Mouse (Mus musculus) effector memory CD4-positive, alpha-beta T cell, adult 7 months (primary cell): ENCODE data around the gene Phf23. TPM values are rescaled to one million over a fixed set of nuclear protein-coding genes. Genes with fewer than 3 reads are reported as not detected.

Source experiments
- polyA plus RNA-seq: library from polyadenylated mRNA; unstranded; fragments of 100-300 nt; shearing (Covaris generic); gene quantifications from one replicate; pipeline ENCODE4 v1.2.1, GENCODE M21; 2017

Gene Phf23
- polyA plus RNA-seq: 52.1 TPM

DNA sequence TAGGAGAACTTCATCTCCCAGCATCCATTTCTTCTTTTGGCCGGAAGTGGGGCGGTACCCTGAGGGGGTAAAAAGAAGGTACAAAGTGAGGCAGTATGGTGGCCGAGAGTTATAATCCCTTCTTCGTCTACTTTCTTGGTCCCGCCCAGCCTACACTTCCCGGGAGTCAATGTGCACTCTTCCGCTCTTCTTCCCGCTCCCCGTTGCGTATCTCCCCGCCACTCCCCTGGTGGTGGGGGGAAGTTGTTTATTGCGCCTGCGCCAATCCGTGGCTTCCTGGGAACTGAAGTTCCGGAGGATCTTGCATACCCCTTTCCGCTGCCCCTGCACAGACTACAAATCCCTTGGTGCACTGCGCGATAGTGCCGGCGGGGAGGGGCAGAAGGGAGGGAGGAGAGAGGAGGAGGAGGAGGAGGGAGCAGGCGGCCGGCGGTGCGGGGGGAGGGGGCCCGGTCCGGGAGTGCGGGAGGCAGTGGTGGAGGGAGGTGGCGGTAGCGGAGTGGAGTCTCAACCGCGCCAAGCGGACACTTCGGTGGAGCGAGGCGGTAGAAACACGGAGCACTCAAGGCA, at the start of gene Phf23:
Gene Phf23, plus strand, starts transcription at position 387 of the 570 bp plus-strand sequence.

DNA sequence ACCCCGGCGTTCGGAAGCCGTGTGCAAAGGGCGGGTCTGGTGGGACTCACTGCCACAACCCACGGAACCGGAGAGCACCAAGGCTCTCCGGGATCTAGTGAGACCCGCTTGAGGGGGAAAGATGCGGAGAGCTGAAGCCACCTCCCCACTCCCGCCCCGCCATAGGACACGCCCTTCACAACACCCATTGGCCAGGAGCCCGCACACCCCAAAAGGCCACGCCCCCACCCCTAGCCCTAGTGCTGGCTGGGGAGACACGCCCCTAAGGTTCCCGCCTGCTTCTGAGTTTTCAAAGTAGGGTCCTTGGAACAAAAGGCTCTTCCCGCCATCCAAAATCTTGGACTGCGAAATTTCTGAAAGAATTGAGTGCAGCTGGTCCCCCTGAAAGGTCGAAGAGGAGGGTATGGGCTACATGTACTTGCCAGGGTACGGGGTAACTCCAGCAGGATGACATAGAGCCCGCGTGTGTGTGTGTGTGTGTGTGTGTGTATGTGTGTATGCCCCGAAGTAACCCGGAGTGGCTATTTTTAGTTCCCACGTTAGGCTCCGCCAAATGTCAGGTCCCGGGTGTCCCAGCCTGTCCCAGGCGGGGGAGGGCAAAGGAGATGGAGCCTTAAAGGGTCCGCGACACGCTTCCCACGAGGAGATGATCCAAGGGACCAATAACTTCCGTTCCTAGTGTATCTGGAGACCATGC, 47.4 kb upstream of the Phf23 start, which contains the start of gene Slc2a4:
Gene Slc2a4, minus strand, starts transcription at position 123 of the 697 bp plus-strand sequence.

GRCm38 (mm10) chr11:69964650-69965270, 30.8 kb upstream of the Phf23 start, which contains the start of gene Cldn7:
Gene Cldn7, plus strand, starts transcription at chr11:69964779.

GRCm38 (mm10) chr11:69981141-69981762, 14.3 kb upstream of the Phf23 start, which contains the start of gene Ctdnep1:
Gene Ctdnep1, plus strand, starts transcription at chr11:69981156.

DNA sequence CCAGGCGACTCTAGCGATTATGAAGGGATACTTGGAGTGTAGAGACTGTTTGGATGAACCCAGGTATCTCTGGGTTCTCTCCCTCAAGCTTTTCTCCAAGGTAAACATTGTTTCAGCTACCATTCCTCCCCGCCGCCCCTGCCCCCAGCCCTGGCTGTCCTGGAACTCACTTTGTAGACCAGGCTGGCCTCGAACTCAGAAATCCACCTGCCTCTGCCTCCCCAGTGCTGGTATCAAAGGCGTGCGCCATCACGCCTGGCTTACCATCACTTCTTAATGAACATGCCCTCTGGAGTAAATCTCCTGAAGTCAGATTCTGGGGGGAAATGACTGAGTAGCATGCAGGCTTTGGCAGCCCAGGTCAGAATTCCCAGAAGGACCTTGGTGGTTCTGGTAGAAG, 13.4 kb upstream of the Phf23 start, which contains the start of gene Elp5:
Gene Elp5, minus strand, starts transcription at position 293 of the 400 bp plus-strand sequence.

DNA sequence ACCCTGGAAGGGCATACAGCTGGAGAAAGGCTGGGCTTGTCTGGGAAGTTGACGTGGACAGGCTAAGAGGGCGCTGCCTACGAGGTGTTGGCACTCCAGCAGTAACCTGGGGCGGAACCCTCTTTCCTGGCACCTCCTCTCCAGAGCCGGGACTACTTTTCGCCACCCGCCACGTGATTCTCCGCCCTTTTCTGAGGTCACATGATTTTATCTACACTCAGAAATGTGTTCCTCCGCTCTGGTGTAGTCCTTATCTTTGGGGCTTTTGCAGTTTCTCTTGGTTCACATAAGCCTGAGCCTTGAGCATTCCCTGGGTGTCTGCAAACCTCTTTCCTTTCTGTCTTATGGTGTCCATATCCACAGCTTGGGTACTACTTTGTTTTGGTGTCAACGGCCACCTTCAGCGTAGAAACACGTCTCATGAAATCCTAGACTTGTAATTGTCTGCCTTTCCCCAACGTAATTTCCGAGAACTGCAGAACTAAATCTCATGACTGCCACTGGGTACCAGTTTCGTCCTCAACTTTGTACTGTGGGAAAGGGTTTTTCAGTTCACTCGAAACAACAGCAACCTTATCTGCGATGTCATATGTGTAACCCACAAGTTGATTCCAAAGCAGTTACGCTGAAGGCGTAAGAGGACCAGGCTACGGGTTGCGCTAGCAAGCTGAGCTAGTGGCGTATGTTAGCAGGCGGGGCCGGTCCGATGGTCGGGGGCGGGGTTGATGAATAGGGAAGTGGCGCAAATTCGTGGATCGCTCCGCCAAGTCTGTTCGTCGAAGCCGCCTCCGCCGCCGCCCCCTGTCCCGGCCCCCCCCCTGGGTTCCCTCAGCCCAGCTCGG, 4.5 kb upstream of the Phf23 start, which contains the start of gene Gabarap:
Gene Gabarap, plus strand, starts transcription at position 294 of the 842 bp plus-strand sequence.

DNA sequence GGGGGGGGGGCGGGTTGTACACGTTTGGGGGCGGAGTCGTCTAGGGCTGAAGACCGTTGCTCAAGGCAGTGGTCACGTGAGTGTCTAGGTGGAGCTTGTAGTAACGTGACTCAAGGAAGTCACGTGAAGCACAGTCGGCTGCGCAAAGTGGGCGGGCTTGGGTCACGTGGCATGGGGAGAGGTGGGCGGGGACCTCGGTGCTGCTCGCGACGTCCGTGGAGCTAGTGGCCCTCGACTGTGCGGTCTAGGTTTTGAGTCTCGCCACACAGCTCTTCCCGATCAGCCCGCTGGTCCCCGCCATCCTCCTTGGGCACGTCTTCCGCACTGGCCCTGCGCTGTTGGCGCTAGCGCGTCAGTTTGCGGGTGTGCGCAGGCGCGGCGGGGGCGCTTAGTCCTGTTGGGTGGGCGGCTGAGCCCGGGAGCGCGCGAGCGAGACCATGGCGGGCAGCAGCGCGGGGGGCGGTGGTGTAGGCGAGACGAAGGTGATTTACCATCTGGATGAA, 4.9 kb downstream of the Phf23 start, which contains the start of gene Dvl2:
Gene Dvl2, plus strand, starts transcription at position 200 of the 503 bp plus-strand sequence.

DNA sequence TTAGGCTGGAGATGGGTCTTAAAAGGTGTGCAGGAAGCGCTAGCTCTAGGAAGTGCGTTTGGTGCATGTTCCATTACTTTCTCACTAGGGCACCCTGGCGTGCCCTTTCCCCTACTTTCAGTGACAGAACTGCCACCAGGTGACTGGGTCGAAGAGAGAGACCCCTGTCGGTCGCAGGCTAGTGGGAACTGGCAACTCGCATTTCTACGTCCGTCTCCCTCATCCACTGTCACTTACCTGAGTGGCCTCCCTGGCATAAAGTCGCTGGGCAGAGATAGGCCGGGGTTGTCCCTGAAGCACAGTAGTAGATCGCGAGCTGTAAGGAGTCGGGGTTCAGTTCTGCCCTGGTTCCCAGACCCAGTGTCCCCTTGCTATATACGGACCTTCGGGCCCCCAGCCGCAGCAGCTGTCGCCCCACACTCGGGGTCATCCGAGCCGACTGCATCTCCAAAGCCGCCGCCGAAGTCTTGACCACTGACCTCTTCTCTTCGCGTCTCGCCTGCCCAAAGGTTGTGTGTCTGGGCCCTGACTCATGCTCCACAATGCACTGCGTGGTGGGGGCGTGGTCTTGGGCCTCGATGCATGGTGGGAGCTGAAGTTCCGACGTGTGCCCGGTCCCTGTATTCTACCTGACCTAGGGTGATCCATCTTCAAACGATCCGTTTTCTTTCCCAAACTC, 19.4 kb downstream of the Phf23 start, which contains the start of gene Acadvl:
Gene Acadvl, minus strand, starts transcription at position 532 of the 679 bp plus-strand sequence.

GRCm38 (mm10) chr11:70016669-70017068, 21.1 kb downstream of the Phf23 start, which contains the start of gene Dlg4:
Gene Dlg4, plus strand, starts transcription at chr11:70016942.

Other genes with a start within 250 kb of the Phf23 start
- gene Polr2a, start 237.1 kb upstream of the Phf23 start, polyA plus RNA-seq: 51.9 TPM
- 0.26 TPM for gene Slc35g3, start 233.8 kb upstream of the Phf23 start, polyA plus RNA-seq
- 4.2 TPM for gene Zbtb4, start 229.9 kb upstream of the Phf23 start, polyA plus RNA-seq
- gene Chrnb1, start 199.8 kb upstream of the Phf23 start, polyA plus RNA-seq: 0.52 TPM
- gene Fgf11, start 193.9 kb upstream of the Phf23 start, polyA plus RNA-seq: not detected
- not detected for gene Tmem102, start 190.2 kb upstream of the Phf23 start, polyA plus RNA-seq
- gene Gm39566, start 180.5 kb upstream of the Phf23 start, polyA plus RNA-seq: 0.16 TPM
- gene Spem2, start 177.3 kb upstream of the Phf23 start, polyA plus RNA-seq: 0.39 TPM
- gene Spem1, start 173.6 kb upstream of the Phf23 start, polyA plus RNA-seq: not detected
- 0.15 TPM for gene Nlgn2, start 158.0 kb upstream of the Phf23 start, polyA plus RNA-seq
- gene Tmem256, start 157.3 kb upstream of the Phf23 start, polyA plus RNA-seq: 44.3 TPM
- gene Plscr3, start 149.4 kb upstream of the Phf23 start, polyA plus RNA-seq: 8.5 TPM
- gene Tnk1, start 137.0 kb upstream of the Phf23 start, polyA plus RNA-seq: 0.27 TPM
- gene Tmem95, start 117.8 kb upstream of the Phf23 start, polyA plus RNA-seq: not detected
- gene Kctd11, start 114.4 kb upstream of the Phf23 start, polyA plus RNA-seq: 0.95 TPM
- gene Acap1, start 100.2 kb upstream of the Phf23 start, polyA plus RNA-seq: 485 TPM
- 1.6 TPM for gene 2810408A11Rik, start 94.8 kb upstream of the Phf23 start, polyA plus RNA-seq
- 7.3 TPM for gene Neurl4, start 94.7 kb upstream of the Phf23 start, polyA plus RNA-seq
- gene Gps2, start 81.9 kb upstream of the Phf23 start, polyA plus RNA-seq: 235 TPM
- gene Eif5a, start 73.8 kb upstream of the Phf23 start, polyA plus RNA-seq: 1,038 TPM
- gene Ybx2, start 60.0 kb upstream of the Phf23 start, polyA plus RNA-seq: not detected
- not detected for gene Slc2a4, start 47.6 kb upstream of the Phf23 start, polyA plus RNA-seq
- gene Cldn7, start 31.0 kb upstream of the Phf23 start, polyA plus RNA-seq: not detected
- 34.3 TPM for gene Ctdnep1, start 14.6 kb upstream of the Phf23 start, polyA plus RNA-seq
- 57.5 TPM for gene Elp5, start 13.3 kb upstream of the Phf23 start, polyA plus RNA-seq
- 358 TPM for gene Gabarap, start 4.6 kb upstream of the Phf23 start, polyA plus RNA-seq
- gene Dvl2, start 4.8 kb downstream of the Phf23 start, polyA plus RNA-seq: 15.5 TPM
- 101 TPM for gene Acadvl, start 19.6 kb downstream of the Phf23 start, polyA plus RNA-seq
- 6.9 TPM for gene Dlg4, start 21.2 kb downstream of the Phf23 start, polyA plus RNA-seq
- not detected for gene Asgr1, start 58.3 kb downstream of the Phf23 start, polyA plus RNA-seq
- not detected for gene Asgr2, start 96.9 kb downstream of the Phf23 start, polyA plus RNA-seq
- gene Mgl2, start 134.6 kb downstream of the Phf23 start, polyA plus RNA-seq: not detected
- not detected for gene Clec10a, start 160.4 kb downstream of the Phf23 start, polyA plus RNA-seq
- gene Slc16a11, start 217.0 kb downstream of the Phf23 start, polyA plus RNA-seq: not detected
- gene Slc16a13, start 225.3 kb downstream of the Phf23 start, polyA plus RNA-seq: 0.65 TPM
- 0.11 TPM for gene Bcl6b, start 234.0 kb downstream of the Phf23 start, polyA plus RNA-seq
- gene 0610010K14Rik, start 242.1 kb downstream of the Phf23 start, polyA plus RNA-seq: 86.1 TPM
- 4.5 TPM for gene Gm21988, start 244.1 kb downstream of the Phf23 start, polyA plus RNA-seq
- gene Rnasek, start 244.1 kb downstream of the Phf23 start, polyA plus RNA-seq: 200 TPM